Mouse (Mus musculus): ENCODE results near the gene Pmepa1.

Gene Pmepa1

GRCm38 (mm10) chr2:173276409-173276808, at the start of gene Pmepa1:
TSS of gene Pmepa1 (minus strand) at chr2:173276533.
- peak; percentile 93 for DNase-seq

DNA sequence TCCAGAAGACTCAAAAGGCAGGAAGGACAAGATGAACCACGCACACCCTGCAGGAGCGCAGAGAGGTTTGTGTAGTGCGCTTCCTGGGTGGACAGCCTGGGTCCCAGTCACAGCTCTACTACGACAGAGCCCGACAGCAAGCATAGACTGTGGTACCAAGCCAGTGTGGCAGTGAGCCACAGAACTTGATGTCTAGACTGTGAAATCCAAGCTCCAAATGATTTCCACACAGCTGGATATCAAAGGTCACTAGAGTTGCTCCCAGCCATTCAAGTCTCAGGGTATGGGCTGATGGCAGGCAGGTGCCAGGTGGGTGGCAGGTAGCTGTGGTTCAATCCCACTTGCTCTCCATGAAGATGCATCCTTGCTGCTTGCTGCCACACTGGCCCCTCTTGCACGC, 45.4 kb upstream of the Pmepa1 start:
- DNase-seq = no peak

DNA sequence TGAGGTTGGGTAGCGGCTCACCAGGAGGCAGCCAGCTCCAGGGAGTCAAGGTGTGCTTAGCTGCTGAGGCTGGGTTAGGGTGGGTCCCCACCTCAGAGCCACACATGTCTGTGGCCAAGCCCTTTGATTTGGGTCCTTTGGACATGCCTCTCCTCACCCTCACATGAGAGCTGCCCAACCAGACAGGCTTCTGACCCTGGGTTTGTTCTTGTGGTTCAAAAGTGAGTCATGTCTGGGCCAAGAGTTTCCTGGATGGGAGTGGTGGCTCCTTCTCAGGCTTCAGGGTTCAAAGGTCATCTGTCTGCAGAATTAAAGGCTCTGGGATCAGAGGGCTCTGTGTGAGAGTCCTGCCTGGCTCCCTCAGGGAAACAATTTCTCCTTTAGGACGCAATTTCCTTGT, 44.9 kb upstream of the Pmepa1 start:
- DNase-seq = no peak

DNA sequence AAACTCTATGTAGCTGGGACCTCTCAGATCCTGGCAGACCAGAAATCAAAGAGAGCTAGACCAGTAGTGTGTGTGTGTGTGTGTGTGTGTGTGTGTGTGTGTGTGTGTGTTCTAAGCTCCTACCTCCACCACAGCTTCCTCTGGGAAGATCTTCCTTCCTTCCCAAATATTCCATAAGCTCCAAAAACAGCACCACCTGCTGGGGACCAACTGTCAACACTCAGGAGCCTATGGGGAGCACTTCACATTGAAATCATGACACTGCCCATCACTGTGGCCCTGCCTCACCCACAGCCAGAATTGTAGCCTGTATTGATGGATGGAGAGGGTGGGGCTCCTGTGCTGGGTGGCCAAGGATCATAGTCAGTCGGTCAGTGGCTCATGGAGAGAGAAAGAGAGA, 38.0 kb upstream of the Pmepa1 start:
- DNase-seq = no peak

DNA sequence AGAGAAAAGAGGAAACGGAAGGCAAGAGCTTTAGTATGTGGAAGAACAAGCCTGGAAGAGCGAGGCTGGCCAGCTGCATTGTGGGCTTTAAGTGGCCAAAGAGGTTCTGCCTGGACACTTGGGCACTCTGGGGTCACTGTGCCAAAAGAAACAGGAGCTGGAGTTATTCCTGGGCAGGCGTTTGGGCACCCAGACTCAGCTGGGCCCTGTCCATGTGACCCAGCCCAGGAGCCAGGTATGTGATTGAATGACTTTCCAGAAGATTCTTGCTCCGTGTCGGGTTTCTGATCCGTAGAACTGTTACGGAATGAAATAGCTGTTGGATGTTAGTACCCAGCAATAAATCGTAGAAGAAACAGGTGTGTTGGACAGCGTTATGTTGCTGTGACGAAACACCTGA, 32.2 kb upstream of the Pmepa1 start:
- no peak for DNase-seq

DNA sequence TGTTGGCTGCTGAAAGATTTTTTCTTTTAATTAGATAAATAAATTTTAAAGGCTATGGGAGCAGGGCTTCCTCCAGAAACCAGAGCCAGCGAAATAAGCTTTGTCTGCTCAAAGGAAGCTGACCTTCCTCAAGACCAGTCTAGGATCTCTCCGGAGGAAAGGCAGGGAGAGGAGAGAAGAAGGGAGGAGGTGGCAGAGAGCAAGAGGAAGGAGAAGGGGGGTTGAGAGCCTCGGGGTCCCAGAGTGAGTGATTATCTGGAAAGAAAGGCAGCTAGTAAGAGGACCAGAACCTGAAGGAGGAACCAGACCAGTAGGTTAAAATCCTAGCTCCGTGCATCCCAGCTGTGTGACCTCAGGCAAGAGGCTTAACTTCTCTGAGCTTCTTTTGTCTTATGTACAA, 31.7 kb upstream of the Pmepa1 start:
- DNase-seq = no peak

DNA sequence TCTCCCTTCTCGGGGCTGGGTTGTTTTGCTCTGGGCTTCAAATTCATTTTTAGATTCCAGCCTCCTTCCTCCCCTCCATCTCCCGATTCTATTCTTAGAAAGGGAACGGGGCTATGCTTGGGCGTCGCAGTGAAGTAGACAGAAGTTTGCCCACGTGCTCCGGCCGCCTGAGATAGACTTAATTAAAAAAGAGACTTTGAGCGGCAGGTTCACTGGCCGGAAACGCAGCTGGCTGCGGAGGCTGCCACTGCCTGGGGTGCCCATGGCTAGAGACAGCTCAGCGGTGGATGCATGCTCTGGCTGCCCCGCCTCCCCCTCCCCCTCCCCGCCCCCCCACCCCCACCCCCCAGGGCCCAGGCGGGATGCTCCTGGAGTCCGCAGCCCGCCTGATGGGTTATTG, 31.2 kb upstream of the Pmepa1 start:
- peak; percentile 66 for DNase-seq

DNA sequence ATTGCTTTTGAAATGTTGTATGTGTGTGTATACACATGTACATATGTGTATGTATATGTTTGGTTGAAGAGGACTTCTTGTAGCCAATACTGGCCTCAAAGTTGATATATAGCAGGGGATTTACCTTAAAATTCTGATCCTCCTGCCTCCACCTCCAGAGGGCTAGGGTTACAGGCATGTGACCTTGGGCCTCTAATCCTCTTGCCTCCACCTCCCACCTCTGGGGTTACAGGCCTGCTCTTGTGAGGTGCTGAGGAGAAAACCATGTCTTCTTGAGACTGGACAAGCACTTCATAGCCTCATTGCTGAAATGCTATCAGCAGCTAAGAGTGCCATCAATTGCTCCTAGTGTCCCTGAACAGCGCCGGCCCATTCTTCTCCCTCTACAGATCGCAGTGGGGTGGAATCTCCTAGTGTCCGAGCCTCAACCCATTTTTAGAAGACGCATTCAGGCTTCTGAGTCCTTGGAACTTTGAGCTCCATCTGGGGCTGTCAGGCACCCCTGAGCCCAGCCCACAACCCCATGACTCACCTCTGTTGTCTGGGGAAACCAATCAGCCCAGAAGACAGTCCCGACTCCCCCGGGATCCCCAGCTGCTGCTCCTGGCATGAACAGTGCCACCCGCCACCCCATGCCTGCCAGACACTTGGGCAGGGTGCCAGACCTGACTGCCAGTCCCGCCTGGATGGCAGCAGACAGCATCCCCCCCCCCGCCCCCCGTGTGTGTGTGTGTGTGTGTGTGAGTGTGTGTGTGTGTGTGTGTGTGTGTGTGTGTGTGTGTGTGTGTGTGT, 30.6 kb upstream of the Pmepa1 start:
- DNase-seq = peak; percentile 96

GRCm38 (mm10) chr2:173305011-173305410, 28.7 kb upstream of the Pmepa1 start:
- DNase-seq = no peak

GRCm38 (mm10) chr2:173300663-173301630, 24.6 kb upstream of the Pmepa1 start:
- peak; percentile 62 for DNase-seq

DNA sequence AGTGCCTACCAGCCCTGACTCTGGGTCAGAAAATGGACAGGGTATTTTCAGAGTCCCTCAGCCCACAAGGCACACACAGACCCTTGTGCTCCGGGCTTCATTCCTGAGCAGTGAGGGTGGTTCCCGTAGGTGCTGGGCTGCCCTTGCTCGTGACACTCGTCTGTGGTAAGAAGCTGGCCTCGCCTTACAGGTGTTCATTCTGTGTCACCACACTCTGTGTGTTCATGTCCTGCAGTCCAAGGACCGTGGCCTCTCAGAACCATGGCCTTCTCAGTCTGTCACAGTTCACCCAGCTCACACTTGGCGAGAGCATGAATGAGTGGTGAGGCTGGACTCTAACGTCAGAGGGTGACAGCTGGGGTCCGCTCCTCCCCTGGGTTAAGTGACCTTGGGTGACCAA, 20.1 kb upstream of the Pmepa1 start:
- DNase-seq = no peak

DNA sequence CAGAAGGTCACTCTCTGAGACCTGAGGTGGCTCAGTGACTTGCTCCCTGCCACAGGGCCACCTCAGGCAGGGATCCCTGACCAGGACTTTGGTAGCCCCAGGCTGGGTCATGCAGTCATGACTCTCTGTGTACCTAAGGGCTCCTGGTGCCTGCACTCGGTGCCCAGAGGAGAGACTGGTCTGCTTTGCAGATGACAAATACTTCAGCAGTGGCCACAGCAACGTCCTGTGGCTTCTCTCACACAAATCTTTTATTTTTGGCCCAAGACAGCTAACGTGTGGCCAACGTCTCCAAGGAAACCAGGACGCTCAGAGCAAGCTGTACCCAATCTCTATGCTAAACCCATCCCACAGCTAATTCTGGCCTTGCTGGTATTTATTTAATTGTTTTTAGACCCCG, 16.7 kb upstream of the Pmepa1 start:
- DNase-seq = no peak

GRCm38 (mm10) chr2:173292551-173292950, 16.2 kb upstream of the Pmepa1 start:
- no peak for DNase-seq

- DNase-seq = no peak
These were observed 14.6 kb upstream of the Pmepa1 start for GRCm38 (mm10) chr2:173290981-173291380.

DNA sequence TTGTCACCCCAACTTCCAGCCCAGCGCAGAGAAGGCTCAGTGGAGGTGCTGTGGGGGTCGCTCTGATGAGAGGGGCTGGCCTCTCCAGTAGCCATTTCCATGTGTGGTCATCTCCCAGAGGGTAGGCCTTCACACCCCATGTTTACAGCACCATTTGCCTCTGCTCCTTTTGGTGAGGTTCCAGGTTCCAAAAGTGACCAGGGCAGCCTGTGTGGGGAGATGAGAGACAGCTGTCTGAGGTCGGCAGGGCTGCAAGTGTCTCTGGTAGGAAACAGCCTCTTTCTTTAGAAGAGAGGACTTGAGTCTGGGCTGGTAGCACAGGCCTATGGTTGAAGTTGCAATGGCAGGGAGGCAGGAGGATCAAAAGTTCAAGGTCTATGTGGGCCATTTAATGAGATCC, 13.6 kb upstream of the Pmepa1 start:
- DNase-seq = no peak

DNA sequence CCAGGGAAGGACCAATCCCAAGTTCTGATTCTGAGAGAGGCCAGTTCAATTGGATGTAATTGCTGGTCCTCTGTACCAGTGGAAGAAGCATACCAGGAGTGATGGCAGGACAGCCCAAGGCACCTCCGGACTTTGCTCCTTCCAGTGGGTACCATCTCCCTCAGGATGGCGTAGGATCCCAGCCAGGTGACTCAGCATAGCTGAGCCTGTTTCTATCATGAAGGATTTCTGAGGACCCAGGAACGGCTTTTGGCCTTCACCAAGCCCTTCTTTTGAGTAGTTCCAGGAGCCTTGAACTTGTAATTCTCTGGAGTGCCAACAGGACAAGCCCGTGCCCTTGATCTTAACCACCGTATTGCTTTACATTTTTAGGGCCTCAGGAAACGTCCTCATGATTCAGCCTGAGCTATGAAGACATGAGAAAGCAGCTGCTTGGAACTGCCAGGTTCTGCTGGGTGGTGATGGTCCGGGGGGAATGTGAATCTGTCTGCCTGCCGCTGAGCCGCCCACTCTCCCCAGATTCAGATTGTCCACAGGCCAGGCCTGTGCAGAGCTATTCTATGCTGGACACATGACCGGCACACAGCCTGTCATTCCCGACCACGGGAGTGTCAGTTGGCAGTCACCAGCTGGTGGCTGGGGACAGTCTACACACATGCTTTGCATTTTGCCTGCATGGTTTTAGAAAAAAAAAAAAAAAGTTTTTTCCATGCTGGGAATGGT, 9.6 kb upstream of the Pmepa1 start:
- no peak for DNase-seq

DNA sequence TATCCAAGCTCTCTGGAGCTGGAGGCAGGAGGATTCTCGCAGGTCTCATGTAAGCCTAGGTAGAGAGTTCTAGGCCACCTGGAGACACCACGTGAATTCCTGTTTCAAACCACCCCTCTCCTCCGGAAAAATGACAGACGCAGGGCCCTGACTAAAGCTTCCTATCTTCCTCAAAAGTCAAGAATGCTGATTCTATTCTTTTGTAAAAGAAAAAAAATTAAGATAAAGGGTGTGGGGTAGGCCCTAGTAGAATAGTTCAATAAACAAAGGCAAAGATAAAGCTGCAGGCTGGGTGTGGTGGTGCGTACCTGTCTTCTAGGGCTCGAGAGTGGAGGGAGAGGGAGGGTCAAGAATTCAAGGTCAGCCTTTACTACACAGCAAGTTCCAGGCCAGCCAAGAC, 8.4 kb upstream of the Pmepa1 start:
- no peak for DNase-seq

DNA sequence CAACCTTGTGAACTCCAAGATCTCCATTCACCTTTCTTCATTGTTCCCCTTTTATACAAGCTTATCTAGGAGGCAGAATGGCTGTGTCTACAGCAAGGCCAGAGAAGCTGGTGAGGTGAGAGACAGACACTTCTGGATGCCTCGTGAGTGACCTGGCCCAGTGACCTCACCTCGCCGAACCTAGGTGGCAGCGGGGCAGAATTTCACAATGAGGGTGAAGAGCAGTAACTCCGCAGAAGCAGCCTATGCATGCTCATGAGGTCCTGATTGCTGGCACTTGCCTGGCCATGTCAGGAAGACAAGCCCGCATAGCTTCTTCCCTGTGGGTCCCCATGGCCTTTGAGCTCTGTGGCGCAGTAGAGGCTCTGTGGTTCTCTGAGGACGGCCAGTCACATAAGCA, 5.9 kb upstream of the Pmepa1 start:
- no peak for DNase-seq

DNA sequence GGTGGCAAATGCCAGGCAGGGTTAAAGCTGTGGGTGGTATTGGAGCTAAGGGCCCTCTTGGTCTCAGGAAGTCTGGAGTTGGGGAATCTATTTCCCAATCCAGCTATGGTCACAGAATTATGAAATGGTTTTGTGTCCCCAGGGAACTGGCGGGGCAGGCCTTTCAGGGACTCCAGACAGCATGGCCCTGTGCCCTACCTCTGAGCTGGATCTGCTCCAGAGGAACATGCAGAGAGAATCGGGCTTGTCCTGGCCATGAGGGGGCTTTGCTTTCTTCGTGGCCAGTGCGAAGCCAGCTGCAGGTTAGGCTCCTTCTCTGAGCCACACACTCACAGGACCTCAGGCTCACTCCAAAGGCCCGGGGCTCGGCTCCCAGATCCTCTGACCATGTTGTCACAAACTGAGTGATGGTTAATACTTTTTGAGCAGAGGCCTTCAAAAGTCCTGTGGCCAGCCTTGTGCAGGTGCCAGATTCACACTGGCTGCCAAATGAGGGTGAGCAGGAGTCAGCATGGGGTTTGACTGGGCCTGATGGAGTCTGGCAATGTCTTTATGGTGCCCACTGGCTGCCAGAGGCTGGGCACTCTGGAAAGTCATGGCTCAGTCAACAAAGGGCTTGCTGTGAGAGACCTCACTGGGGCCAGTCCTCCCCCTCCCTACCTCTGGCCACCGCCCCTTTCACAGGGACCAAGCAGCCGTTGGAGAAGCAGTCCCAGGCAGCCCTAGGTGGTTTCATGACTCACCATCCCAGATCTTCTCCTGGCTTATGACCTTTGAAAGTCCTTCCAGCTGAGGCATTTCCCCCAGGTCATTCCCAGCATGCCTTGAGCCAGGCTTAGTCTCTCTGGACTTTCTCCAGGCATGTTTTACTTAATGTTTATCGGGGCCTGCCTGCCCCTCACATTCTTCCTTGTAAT, 4.9 kb upstream of the Pmepa1 start:
- DNase-seq = no peak

DNA sequence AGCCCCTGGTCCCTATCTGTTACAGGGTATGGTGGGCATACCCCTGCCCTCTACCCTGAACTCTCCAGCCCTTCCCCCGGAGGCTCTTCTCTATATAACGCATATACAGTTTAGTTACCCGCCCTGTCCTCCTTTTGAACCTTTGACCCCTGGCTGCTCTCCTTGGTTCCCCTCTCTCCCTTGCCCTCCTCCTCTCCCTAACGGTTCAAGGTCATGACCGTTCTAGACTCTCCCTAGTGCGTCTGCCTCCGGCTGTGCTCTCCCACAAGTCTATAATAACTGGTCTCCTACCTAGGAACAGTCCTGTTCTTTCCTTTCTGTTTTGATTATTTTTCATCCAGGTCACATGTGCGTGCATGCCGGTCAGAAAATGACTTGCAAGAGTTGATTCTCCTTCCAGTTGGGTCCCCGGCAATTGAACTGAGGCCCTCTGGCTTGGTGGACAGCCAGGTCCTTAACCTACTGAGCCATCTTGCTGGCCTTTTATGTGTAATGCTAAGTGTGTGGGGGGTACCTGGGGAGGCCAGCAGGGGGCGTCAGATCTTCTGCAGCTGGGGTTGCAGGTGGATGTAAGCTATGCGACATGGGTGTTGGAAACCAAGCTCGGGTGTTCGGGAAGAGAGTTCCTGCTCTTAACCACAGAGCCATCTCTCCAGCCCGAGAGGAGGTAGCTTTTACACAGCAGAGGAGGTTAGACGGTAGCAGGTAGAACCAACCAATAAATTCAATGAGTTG, 2.7 kb upstream of the Pmepa1 start:
- no peak for DNase-seq

- DNase-seq = no peak
These were observed 526 bp upstream of the Pmepa1 start for GRCm38 (mm10) chr2:173276859-173277258.

Data from right cerebral cortex, postnatal 14 days (tissue).